Mouse (Mus musculus): ENCODE data around the gene Rtp2. TPM values are rescaled to one million over a fixed set of nuclear protein-coding genes. Genes with fewer than 3 reads are reported as not detected.

Rtp2 gene
- polyA plus RNA-seq, 1 experiment from 2014 or later = not detected

DNA sequence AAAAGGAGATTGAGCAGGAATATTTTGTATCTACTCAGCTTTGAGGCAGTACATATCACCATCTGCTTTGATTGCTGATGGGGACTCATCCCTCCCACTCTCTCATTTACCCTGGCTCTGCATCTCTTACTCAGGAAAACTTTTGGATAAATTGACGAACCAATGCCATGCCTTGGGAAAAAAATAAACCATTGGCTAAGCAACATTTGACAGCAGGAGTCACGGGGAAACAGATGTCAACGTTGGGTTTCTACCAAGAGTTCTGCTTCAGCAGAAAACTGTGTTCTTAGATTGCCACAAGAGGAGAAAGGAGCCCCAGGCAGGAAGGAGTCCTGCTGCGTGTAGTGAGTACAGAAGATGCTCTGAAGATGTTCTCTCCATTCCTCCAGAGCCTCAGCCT lies 32.1 kb downstream of the Rtp2 start:
- ATAC-seq (ENCODE audit: insufficient number of reproducible peaks, insufficient read depth, low FRiP score, low read depth) = no peak
- 73% methylated on average over 4 of the region's 4 CpGs for WGBS
- Histone ChIP-seq H3K27ac (replicated peaks in 1 of 2; ENCODE audit: control insufficient read depth in 1 of 2, insufficient read depth in 1 of 2, low read depth in 2 of 2, low read length in 2 of 2) (no peak overlapping the region), H3K4me2 (ENCODE audit: low read length) (no peak overlapping the region), H3K4me1 (ENCODE audit: control insufficient read depth in 2 of 2, insufficient read depth in 2 of 2, low read length in 2 of 2) (peaks cover 0 to 6% of the 10 kb centered on the region in 2 experiments; a peak in 3 of 4 replicates), H3K9ac (ENCODE audit: low read length) (no peak overlapping the region), H3K27me3 (ENCODE audit: control insufficient read depth, insufficient read depth, low read length) (peaks cover 7% of the 10 kb centered on the region), H3K9me3 (ENCODE audit: control insufficient read depth, low read length) (no peaks in the 10 kb centered on the region), H3K36me3 (ENCODE audit: control insufficient read depth, insufficient read depth, low read length) (no peaks in the 10 kb centered on the region), H3K4me3 (ENCODE audit: control insufficient read depth in 1 of 2, insufficient read depth in 1 of 2, low read depth in 1 of 2, low read length in 2 of 2) (no peak overlapping the region)

GRCm38 (mm10) chr16:23898840-23899239 lies 33.4 kb downstream of the Rtp2 start:
- peak overlapping the region in 1 of 2 experiments; percentile 31; a peak in 2 of 4 replicates for H3K4me3 ChIP-seq (ENCODE audit: control insufficient read depth in 1 of 2, insufficient read depth in 1 of 2, low read depth in 1 of 2, low read length in 2 of 2)
- H3K4me1 ChIP-seq (ENCODE audit: control insufficient read depth in 2 of 2, insufficient read depth in 2 of 2, low read length in 2 of 2) = peaks cover 0 to 6% of the 10 kb centered on the region in 2 experiments; a peak in 3 of 4 replicates

DNA sequence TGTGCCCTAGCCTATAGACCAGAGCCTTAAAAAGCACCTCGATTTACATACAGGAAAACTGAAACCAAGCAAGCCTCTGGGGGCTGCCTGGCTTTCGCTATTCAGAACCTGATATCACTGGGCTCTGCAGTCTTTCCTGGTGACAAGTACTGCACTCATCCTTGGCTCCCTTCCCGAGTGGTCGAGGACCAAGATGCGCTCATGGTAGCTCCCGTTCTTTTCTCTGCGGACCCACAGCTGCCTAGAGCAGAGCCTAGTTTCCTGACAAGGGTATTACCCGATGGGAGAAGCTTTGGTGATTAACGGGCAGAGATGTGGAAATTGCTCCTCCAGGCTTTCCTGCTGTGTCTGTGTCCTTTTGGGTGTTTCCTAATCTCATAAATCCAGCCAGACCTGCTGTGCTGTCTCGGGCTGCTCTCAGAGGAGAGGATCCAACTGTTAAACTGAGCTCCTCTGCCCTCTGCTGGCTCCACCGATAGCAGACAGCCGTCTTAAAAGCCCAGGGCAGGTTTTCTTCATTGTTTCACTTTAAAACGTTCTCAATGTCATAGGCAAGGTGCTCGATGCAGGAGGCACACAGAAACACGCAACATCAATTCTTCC lies 34.1 kb downstream of the Rtp2 start:
- Histone ChIP-seq H3K9me3 (ENCODE audit: control insufficient read depth, low read length) (no peaks in the 10 kb centered on the region), H3K9ac (ENCODE audit: low read length) (peak overlapping the region; percentile 53; the same call in 1 of the 2 replicates), H3K36me3 (ENCODE audit: control insufficient read depth, insufficient read depth, low read length) (no peaks in the 10 kb centered on the region), H3K27me3 (ENCODE audit: control insufficient read depth, insufficient read depth, low read length) (peaks cover 7% of the 10 kb centered on the region), H3K4me1 (ENCODE audit: control insufficient read depth in 2 of 2, insufficient read depth in 2 of 2, low read length in 2 of 2) (peaks cover 0 to 6% of the 10 kb centered on the region in 2 experiments; a peak in 3 of 4 replicates), H3K4me2 (ENCODE audit: low read length) (peak overlapping the region; percentile 77), H3K27ac (replicated peaks in 1 of 2; ENCODE audit: control insufficient read depth in 1 of 2, insufficient read depth in 1 of 2, low read depth in 2 of 2, low read length in 2 of 2) (no peak overlapping the region), H3K4me3 (ENCODE audit: control insufficient read depth in 1 of 2, insufficient read depth in 1 of 2, low read depth in 1 of 2, low read length in 2 of 2) (peak overlapping the region; percentile 18 to 31; a peak in 3 of 4 replicates)
- WGBS = 4% methylated on average over 15 of the region's 15 CpGs
- no peak for ATAC-seq (ENCODE audit: insufficient number of reproducible peaks, insufficient read depth, low FRiP score, low read depth)

More at GRCm38 (mm10) chr16:23898840-23899239, 33.4 kb downstream of the Rtp2 start:
- H3K27ac ChIP-seq (replicated peaks in 1 of 2; ENCODE audit: control insufficient read depth in 1 of 2, insufficient read depth in 1 of 2, low read depth in 2 of 2, low read length in 2 of 2) = no peak overlapping the region
- H3K4me2 ChIP-seq (ENCODE audit: low read length) = peak overlapping the region; percentile 77
- H3K9ac ChIP-seq (ENCODE audit: low read length) = no peak overlapping the region
- H3K27me3 ChIP-seq (ENCODE audit: control insufficient read depth, insufficient read depth, low read length) = peaks cover 7% of the 10 kb centered on the region
- no peak for ATAC-seq (ENCODE audit: insufficient number of reproducible peaks, insufficient read depth, low FRiP score, low read depth)
- 10% methylated on average over 12 of the region's 12 CpGs for WGBS
- H3K9me3 ChIP-seq (ENCODE audit: control insufficient read depth, low read length) = no peaks in the 10 kb centered on the region
- no peaks in the 10 kb centered on the region for H3K36me3 ChIP-seq (ENCODE audit: control insufficient read depth, insufficient read depth, low read length)

DNA sequence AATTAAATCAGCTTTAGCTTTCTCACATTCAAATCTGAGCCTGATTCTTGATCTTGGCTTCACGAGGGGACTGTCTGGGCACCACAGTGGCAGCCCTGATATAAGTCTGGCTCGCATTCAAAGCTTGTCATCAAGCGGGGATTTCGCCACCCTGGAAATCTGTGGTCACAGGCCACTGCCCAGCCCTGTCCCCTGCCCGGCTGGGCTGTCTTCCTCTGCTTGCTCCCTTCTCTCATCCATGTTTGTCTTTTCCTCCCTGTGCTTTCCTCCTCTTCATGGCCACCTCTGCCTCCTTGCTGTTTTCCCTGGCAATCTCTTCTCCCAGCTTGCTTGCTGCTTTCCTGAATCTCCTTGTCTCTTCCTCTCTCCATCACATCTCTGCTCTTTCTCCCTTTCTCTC lies 34.7 kb downstream of the Rtp2 start:
- Histone ChIP-seq H3K27ac (replicated peaks in 1 of 2; ENCODE audit: control insufficient read depth in 1 of 2, insufficient read depth in 1 of 2, low read depth in 2 of 2, low read length in 2 of 2) (no peak overlapping the region), H3K4me3 (ENCODE audit: control insufficient read depth in 1 of 2, insufficient read depth in 1 of 2, low read depth in 1 of 2, low read length in 2 of 2) (peak overlapping the region in 1 of 2 experiments; percentile 31; a peak in 1 of 4 replicates), H3K4me1 (ENCODE audit: control insufficient read depth in 2 of 2, insufficient read depth in 2 of 2, low read length in 2 of 2) (peaks cover 0 to 6% of the 10 kb centered on the region in 2 experiments; a peak in 3 of 4 replicates), H3K9ac (ENCODE audit: low read length) (peak overlapping the region; percentile 53; the same call in 1 of the 2 replicates), H3K9me3 (ENCODE audit: control insufficient read depth, low read length) (no peaks in the 10 kb centered on the region), H3K36me3 (ENCODE audit: control insufficient read depth, insufficient read depth, low read length) (no peaks in the 10 kb centered on the region), H3K4me2 (ENCODE audit: low read length) (peak overlapping the region; percentile 77), H3K27me3 (ENCODE audit: control insufficient read depth, insufficient read depth, low read length) (peaks cover 13% of the 10 kb centered on the region)
- 44% methylated on average over 5 of the region's 5 CpGs for WGBS
- ATAC-seq (ENCODE audit: insufficient number of reproducible peaks, insufficient read depth, low FRiP score, low read depth) = no peak

- ATAC-seq (ENCODE audit: insufficient number of reproducible peaks, insufficient read depth, low FRiP score, low read depth) = no peak
- Histone ChIP-seq H3K27me3 (ENCODE audit: control insufficient read depth, insufficient read depth, low read length) (peaks cover 36% of the 10 kb centered on the region), H3K4me1 (ENCODE audit: control insufficient read depth in 2 of 2, insufficient read depth in 2 of 2, low read length in 2 of 2) (peaks cover 0 to 6% of the 10 kb centered on the region in 2 experiments; a peak in 3 of 4 replicates)
Observed at GRCm38 (mm10) chr16:23895135-23895534, 37.1 kb downstream of the Rtp2 start.

GRCm38 (mm10) chr16:23890636-23891035 lies 41.6 kb downstream of the Rtp2 start, which contains the start of gene Sst:
Sst (minus strand) TSS chr16:23890958.
- Histone ChIP-seq H3K9ac (ENCODE audit: low read length) (no peak within 1 kb of the TSS), H3K36me3 (ENCODE audit: control insufficient read depth, insufficient read depth, low read length) (no peaks in the 10 kb centered on the region), H3K4me3 (ENCODE audit: control insufficient read depth in 1 of 2, insufficient read depth in 1 of 2, low read depth in 1 of 2, low read length in 2 of 2) (no peak within 1 kb of the TSS), H3K4me2 (ENCODE audit: low read length) (no peak within 1 kb of the TSS), H3K27me3 (ENCODE audit: control insufficient read depth, insufficient read depth, low read length) (peaks cover 35% of the 10 kb centered on the region), H3K4me1 (ENCODE audit: control insufficient read depth in 2 of 2, insufficient read depth in 2 of 2, low read length in 2 of 2) (no peaks in the 10 kb centered on the region), H3K27ac (replicated peaks in 1 of 2; ENCODE audit: control insufficient read depth in 1 of 2, insufficient read depth in 1 of 2, low read depth in 2 of 2, low read length in 2 of 2) (no peak within 1 kb of the TSS), H3K9me3 (ENCODE audit: control insufficient read depth, low read length) (no peaks in the 10 kb centered on the region)
- ATAC-seq (ENCODE audit: insufficient number of reproducible peaks, insufficient read depth, low FRiP score, low read depth) = no peak
- WGBS = 10% methylated on average over 26 of the region's 26 CpGs

More at GRCm38 (mm10) chr16:23895135-23895534, 37.1 kb downstream of the Rtp2 start:
- H3K9me3 ChIP-seq (ENCODE audit: control insufficient read depth, low read length) = no peaks in the 10 kb centered on the region
- H3K4me3 ChIP-seq (ENCODE audit: control insufficient read depth in 1 of 2, insufficient read depth in 1 of 2, low read depth in 1 of 2, low read length in 2 of 2) = no peak overlapping the region
- no peak overlapping the region for H3K4me2 ChIP-seq (ENCODE audit: low read length)
- no peak overlapping the region for H3K9ac ChIP-seq (ENCODE audit: low read length)
- 73% methylated on average over 3 of the region's 3 CpGs for WGBS
- no peak overlapping the region for H3K27ac ChIP-seq (replicated peaks in 1 of 2; ENCODE audit: control insufficient read depth in 1 of 2, insufficient read depth in 1 of 2, low read depth in 2 of 2, low read length in 2 of 2)
- H3K36me3 ChIP-seq (ENCODE audit: control insufficient read depth, insufficient read depth, low read length) = no peaks in the 10 kb centered on the region

GRCm38 (mm10) chr16:23890151-23890550 lies 42.0 kb downstream of the Rtp2 start:
- no peaks in the 10 kb centered on the region for H3K36me3 ChIP-seq (ENCODE audit: control insufficient read depth, insufficient read depth, low read length)
- ATAC-seq (ENCODE audit: insufficient number of reproducible peaks, insufficient read depth, low FRiP score, low read depth) = no peak
- 7% methylated on average over 9 of the region's 9 CpGs for WGBS
- no peak overlapping the region for H3K27ac ChIP-seq (replicated peaks in 1 of 2; ENCODE audit: control insufficient read depth in 1 of 2, insufficient read depth in 1 of 2, low read depth in 2 of 2, low read length in 2 of 2)
- H3K9me3 ChIP-seq (ENCODE audit: control insufficient read depth, low read length) = no peaks in the 10 kb centered on the region
- no peak overlapping the region for H3K9ac ChIP-seq (ENCODE audit: low read length)
- no peaks in the 10 kb centered on the region for H3K4me1 ChIP-seq (ENCODE audit: control insufficient read depth in 2 of 2, insufficient read depth in 2 of 2, low read length in 2 of 2)
- H3K4me3 ChIP-seq (ENCODE audit: control insufficient read depth in 1 of 2, insufficient read depth in 1 of 2, low read depth in 1 of 2, low read length in 2 of 2) = no peak overlapping the region
- H3K4me2 ChIP-seq (ENCODE audit: low read length) = no peak overlapping the region
- peaks cover 35% of the 10 kb centered on the region for H3K27me3 ChIP-seq (ENCODE audit: control insufficient read depth, insufficient read depth, low read length)

Measured in heart, embryonic 14.5 days (tissue).